Mouse (Mus musculus): ENCODE data around the gene Prdm16. TPM values are rescaled to one million over a fixed set of nuclear protein-coding genes. Genes with fewer than 3 reads are reported as not detected.

Gene Prdm16
- polyA plus RNA-seq (2015; fragmentation: Nextera tagmentation; extraction: Ambion mirVana), result 8.7 and 11.2 TPM in 2 replicates

DNA sequence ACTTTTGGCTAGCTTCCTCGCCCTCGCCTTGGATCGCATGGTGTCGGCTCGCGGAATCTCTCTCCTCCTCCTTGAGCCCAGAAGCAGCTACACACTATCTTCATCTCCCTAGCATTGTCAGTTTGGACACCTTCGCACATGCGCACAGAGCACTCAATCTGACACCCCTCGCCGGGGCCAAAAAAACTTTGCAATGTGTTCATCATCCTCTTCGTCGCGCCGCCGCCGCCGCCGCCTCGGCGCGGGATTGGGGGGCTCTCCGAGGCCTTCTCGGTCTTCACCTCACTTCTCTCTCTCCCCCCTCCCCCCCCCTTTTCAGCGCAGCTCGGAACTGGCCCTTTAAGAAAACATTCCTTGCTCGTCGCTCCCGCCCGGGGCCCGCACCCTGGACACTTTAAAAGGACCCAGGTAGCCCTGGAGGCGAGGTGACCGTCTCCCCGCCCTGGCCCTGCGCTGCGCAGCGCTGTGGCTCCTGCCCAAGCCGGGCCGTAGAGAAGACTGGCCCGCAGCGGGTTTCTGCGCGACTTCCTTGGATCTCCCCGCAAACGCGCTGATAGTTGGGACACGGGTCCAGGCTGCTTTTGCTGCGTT lies at the start of gene Prdm16:
TSS of gene Prdm16 (minus strand) at position 153 of the 591 bp plus-strand sequence.

DNA sequence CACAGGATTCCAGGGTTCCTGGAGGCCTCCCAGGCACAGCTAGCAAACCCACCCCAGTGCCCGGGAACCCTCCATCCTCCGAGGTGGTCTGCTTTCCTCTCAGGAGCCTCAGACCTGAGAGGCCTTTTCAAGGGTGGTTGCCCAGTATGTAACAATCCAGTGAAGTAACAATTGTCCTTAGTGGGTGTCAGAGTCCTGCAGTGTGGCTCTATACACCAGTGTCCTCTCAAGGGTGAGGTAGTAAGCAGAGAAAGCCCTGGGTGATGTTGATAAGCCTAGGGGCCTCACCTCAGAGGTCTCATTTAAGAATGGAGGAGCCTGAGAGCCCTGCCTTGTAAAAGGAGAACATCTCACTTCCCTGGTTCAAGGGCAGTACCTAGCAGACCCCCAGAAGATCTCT lies 31.1 kb upstream of the Prdm16 start, which contains the start of gene Actrt2:
TSS of gene Actrt2 (minus strand) at position 101 of the 400 bp plus-strand sequence.

GRCm38 (mm10) chr4:154335761-154336160 lies 300.9 kb downstream of the Prdm16 start, which contains the start of gene B230104I21Rik:
B230104I21Rik (plus strand) TSS chr4:154336127.

DNA sequence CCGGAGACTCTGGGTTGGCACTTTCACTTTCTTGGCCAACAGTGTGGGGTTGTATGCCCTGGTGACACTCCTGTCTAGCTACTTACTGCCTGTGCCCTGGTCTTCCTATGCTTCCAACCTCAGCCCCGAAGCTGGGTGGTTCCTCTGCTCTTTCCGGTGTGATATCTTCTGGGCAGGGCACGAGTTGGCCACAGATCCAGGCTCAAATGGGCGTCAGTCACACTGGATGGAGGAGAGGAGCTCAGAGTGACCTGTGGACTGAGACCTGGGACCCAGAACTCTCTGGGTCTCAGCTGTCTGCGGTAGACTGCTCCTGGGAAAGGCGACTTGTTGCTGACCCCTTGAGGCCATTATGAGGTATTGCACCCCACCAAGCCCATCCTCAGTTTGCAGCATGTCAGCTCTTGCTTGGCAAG lies 335.2 kb downstream of the Prdm16 start, which contains the start of gene Arhgef16:
TSS of gene Arhgef16 (minus strand) at position 211 of the 416 bp plus-strand sequence.

Other genes with a start within 250 kb of the Prdm16 start
- not detected in 2 replicates for gene Actrt2, start 31.0 kb upstream of the Prdm16 start, polyA plus RNA-seq (2015; fragmentation: Nextera tagmentation; extraction: Ambion mirVana)
- 3.0 and 3.8 TPM in 2 replicates for gene Ttc34, start 200.6 kb upstream of the Prdm16 start, polyA plus RNA-seq (2015; fragmentation: Nextera tagmentation; extraction: Ambion mirVana)
- 0.57 and 1.1 TPM in 2 replicates for gene Mmel1, start 232.7 kb upstream of the Prdm16 start, polyA plus RNA-seq (2015; fragmentation: Nextera tagmentation; extraction: Ambion mirVana)

Measured in neural tube, postnatal 0 days (tissue).